Mouse (Mus musculus) G1E (cell line): Measurements from ENCODE around the gene Crtam.

Experiments
- CTCF ChIP-seq: IDR thresholded peaks from 2 replicates; pipeline ENCODE4 v1.5.1; 2012; ENCODE audit warnings: low read depth, low read length, inconsistent platforms, mixed read lengths
- GATA1 ChIP-seq: IDR thresholded peaks from 2 replicates; pipeline ENCODE4 v1.6.1; 2012; ENCODE audit warnings: borderline replicate concordance, low read length, inconsistent platforms, mixed read lengths

DNA sequence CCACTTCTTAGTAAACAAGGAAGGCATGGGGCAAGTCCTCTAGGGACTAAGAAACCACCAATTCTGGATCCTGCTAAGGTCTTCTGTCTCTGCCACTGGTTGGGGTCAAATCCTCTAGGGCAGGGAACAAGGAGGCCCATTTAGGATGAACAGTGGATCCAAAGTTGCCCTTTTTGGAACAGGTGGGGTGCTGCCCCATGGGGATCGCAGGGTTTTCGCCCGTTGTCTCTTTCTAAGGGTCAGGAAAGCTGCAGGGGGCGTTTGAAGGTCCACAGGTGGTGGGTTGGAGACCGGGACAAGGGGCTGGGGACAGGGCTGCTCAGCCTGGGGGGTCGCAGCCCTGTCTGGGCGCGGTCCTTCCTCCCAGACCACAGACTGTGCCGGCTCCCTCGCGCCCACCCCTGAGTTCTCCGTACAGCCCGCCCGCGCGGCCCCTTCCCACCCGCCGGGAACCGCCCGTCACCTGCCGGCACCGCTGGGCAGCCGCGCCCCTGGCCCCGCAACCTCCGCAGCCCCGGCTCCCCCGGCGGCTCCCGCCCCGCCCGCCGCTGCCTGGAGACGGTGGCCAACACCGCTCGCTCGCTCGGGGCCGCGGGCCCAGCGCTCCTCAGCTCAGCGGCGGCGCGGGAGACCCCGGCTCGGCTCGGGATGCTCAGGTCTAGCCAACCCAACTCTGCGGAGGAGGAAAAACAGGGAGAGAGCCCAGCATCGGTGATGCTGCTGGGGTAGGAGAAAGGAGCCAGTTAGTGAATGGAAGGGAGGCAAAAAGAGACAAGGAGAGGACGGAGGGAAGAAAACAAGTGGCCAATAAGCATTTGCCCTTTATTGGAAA is 40.6 kb downstream of the Crtam start, which contains the start of gene Jhy:
- no peak for TF ChIP-seq CTCF
- TF ChIP-seq GATA1: no peak
